Mouse (Mus musculus) intestine, postnatal 0 days (tissue): ENCODE measurements around the gene BC025920. TPM values are rescaled to one million over a fixed set of nuclear protein-coding genes. Genes with fewer than 3 reads are reported as not detected.

ENCODE experiments used
- ATAC-seq: fragments of 200-750 bp; cut with Nextera tagmentation; 2 replicates; pipeline ENCODE4 v1.8.0; 2017; ENCODE audit warnings: mild to moderate bottlenecking, moderate TSS enrichment, moderate library complexity
- H3K27ac ChIP-seq: fragments of 300-500 bp; sonication (generic); 2 replicates; pipeline ENCODE4 v1.5.1; 2014; ENCODE audit warnings: mild to moderate bottlenecking, low read depth, low read length, moderate library complexity
- H3K27me3 ChIP-seq: fragments of 300-500 bp; sonication (generic); replicated peaks from 2 replicates; pipeline ENCODE4 v1.6.1; 2014; ENCODE audit warnings: low read length, mixed read lengths; ENCODE audit not compliant: control insufficient read depth, insufficient read depth
- H3K36me3 ChIP-seq: fragments of 300-500 bp; sonication (generic); 2 replicates; pipeline ENCODE4 v1.6.1; 2014; ENCODE audit warnings: mild to moderate bottlenecking, moderate library complexity; ENCODE audit not compliant: control insufficient read depth, insufficient read depth
- H3K4me1 ChIP-seq: fragments of 300-500 bp; sonication (generic); replicated peaks from 2 replicates; pipeline ENCODE4 v1.6.1; 2014; ENCODE audit warnings: antibody characterized with exemption, low read length, mixed read lengths; ENCODE audit not compliant: control insufficient read depth, insufficient read depth
- H3K4me2 ChIP-seq: fragments of 300-500 bp; sonication (generic); replicated peaks from 2 replicates; pipeline ENCODE4 v1.6.1; 2014; ENCODE audit warnings: low read depth, mild to moderate bottlenecking, moderate library complexity
- H3K4me3 ChIP-seq: fragments of 300-500 bp; sonication (generic); 2 replicates; pipeline ENCODE4 v1.5.1; 2014; ENCODE audit warnings: low read depth, low read length
- H3K9ac ChIP-seq: fragments of 300-500 bp; sonication (generic); 2 replicates; pipeline ENCODE4 v1.6.1; 2014; ENCODE audit warnings: mild to moderate bottlenecking, low read depth, low read length
- H3K9me3 ChIP-seq: fragments of 300-500 bp; sonication (generic); 2 replicates; pipeline ENCODE4 v1.6.1; 2016; ENCODE audit warnings: mixed run types; ENCODE audit not compliant: control insufficient read depth
- CTCF ChIP-seq: sonication (generic); IDR thresholded peaks from 2 replicates; pipeline ENCODE4 v1.5.1; 2016; ENCODE audit warnings: low read depth, mild to moderate bottlenecking, control low read depth, antibody characterized with exemption, moderate library complexity
- WGBS: fragments of 180-500 bp; shearing (Covaris S2); extraction: QIAGEN DNeasy Blood & Tissue Kit; methylation state at CpG from one replicate; pipeline ENCODE4 v1.1.7; 2014; 5-methylcytosine and 5-hydroxymethylcytosine counted together
- polyA plus RNA-seq: library from polyadenylated mRNA; unstranded; fragments of >200 nt; fragmentation: Nextera tagmentation; extraction: Ambion mirVana; gene quantifications from 2 replicates; pipeline ENCODE4 v1.2.1, GENCODE M21; 2015

BC025920 gene
- polyA plus RNA-seq, 1 experiment from 2014 or later = 0.20 TPM

DNA sequence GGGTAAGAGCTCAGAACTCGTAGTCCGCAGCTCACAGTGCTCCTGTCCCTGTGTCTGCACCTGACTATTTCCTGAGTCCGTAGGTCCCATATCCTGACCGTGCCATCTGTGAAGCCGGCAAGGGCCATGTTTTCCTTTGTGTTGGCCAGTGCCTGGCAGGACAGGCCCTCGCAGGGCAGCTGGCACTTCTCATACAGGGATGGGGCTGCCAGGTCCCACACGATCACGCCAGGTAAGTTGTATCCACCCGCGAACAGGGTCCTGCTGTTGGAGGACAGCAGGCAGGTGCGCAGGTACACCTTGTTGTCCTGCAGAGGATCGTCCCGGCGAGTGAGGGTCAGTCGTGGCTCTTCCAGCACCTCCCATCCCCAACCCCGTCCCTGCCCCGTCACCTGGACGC lies 12.1 kb upstream of the BC025920 start:
- TF ChIP-seq CTCF = no peak
- H3K27ac ChIP-seq = no peak overlapping the region
- peaks cover 2% of the 10 kb centered on the region; the same call in 1 of the 2 replicates for H3K4me1 ChIP-seq
- H3K9ac ChIP-seq = no peak overlapping the region
- H3K36me3 ChIP-seq = no peaks in the 10 kb centered on the region
- ATAC-seq = no peak
- H3K9me3 ChIP-seq = no peaks in the 10 kb centered on the region
- 69% methylated on average over 18 of the region's 18 CpGs for WGBS
- no peak overlapping the region for H3K4me3 ChIP-seq
- H3K27me3 ChIP-seq = no peaks in the 10 kb centered on the region
- no peak overlapping the region for H3K4me2 ChIP-seq

DNA sequence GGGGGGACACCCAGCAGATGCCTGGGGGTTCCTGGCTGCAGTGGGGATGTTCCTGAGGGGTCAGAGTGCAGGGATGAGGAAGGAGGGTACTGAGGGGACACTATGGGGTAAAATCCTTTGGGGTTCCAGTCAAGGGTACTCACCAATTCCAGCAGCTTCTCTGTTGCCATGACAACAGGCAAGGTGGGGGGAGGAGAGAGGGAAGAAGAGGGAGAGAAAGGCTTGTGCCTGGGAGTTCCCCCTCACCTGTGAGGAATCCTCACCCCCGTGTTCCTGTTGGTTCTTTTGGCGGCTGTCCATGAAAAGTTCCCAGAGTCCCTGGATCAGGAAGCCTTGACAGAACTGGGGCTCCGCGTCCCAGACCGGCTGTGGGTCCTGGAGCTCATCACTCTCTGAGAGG lies 10.5 kb upstream of the BC025920 start:
- no peaks in the 10 kb centered on the region for H3K36me3 ChIP-seq
- 66% methylated on average over 5 of the region's 5 CpGs for WGBS
- TF ChIP-seq CTCF = no peak
- no peak overlapping the region for H3K4me3 ChIP-seq
- H3K9ac ChIP-seq = no peak overlapping the region
- H3K4me2 ChIP-seq = no peak overlapping the region
- no peak for ATAC-seq
- H3K9me3 ChIP-seq = no peaks in the 10 kb centered on the region
- no peak overlapping the region for H3K27ac ChIP-seq
- no peaks in the 10 kb centered on the region for H3K27me3 ChIP-seq
- H3K4me1 ChIP-seq = peaks cover 2% of the 10 kb centered on the region; the same call in 1 of the 2 replicates

DNA sequence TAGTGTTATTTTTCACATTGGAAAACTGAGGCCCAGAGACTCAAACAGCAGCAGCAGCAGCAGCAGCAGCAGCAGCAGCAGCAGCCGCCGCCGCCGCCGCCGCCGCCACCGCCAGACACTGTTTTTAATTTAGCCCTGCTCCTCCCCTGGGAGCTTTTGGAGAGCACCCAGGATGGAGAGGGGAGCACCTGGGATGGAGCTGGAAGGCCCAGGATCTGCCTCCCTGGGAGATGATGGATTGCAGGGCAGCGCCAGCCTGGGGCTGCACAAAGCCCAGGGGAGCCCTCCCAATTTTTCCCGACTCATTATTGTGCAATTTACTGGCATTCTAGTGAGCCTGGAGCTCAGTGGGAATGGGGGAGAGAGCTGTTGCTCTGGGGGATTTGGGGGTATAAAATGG lies 9.5 kb upstream of the BC025920 start:
- H3K4me2 ChIP-seq = peak overlapping the region; percentile 53
- H3K4me1 ChIP-seq = peaks cover 7% of the 10 kb centered on the region; the same call in 1 of the 2 replicates
- no peak for TF ChIP-seq CTCF
- H3K9ac ChIP-seq = 0 out of 2 replicates have a peak overlapping the region, but pooled peaks have one; percentile 26
- no peak overlapping the region for H3K27ac ChIP-seq
- no peaks in the 10 kb centered on the region for H3K9me3 ChIP-seq
- no peaks in the 10 kb centered on the region for H3K36me3 ChIP-seq
- no peak for ATAC-seq
- H3K27me3 ChIP-seq = no peaks in the 10 kb centered on the region
- peak overlapping the region; percentile 11; the same call in 1 of the 2 replicates for H3K4me3 ChIP-seq
- 62% methylated on average over 10 of the region's 10 CpGs for WGBS

DNA sequence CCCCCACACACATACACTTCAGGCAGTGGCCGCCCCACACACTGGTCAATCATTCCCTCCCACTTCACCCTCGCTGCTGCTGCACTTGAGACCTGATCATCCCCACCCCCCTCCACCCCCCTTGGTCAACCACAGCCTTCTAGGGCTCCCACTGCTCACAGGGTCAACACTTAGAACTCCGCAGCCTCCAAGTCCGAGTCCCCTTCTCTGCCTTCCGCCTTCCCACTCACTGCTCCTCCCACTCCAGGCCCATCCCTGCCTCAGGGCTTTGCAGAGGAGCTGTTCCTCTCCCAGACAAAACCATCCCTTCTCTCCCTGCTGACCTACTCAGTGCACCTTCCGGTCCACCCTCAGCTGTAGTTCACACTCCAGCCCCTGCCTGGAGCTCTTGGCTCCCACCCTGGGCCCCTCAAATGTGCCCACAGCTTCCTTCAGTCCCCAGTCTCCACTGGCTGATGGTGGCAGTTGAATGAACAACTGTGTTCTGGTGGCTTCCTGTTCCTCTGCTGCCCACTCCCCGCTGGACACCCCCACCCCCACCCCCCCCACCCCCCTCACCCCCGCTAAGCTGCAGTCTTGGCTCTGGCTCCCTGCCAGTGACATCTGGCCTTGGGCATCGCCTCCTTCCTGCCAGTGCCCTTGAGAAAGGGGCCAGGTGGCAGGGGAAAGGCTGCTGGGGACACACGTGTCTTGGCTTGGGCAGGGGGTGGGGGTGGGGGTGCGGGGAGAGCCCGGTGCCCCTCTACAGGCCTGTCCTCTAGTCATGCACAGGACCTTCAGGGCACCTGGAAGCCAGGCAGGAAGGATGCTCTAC lies 8.7 kb upstream of the BC025920 start:
- peak overlapping the region; percentile 53 for H3K4me2 ChIP-seq
- H3K36me3 ChIP-seq = no peaks in the 10 kb centered on the region
- H3K9ac ChIP-seq = 0 out of 2 replicates have a peak overlapping the region, but pooled peaks have one; percentile 26
- WGBS = 11% methylated on average over 12 of the region's 12 CpGs
- no peaks in the 10 kb centered on the region for H3K27me3 ChIP-seq
- ATAC-seq = peak; percentile 12; the same call in 1 of the 2 replicates
- H3K4me1 ChIP-seq = peaks cover 9% of the 10 kb centered on the region; the same call in 1 of the 2 replicates
- no peak overlapping the region for H3K27ac ChIP-seq
- TF ChIP-seq CTCF = no peak
- peak overlapping the region; percentile 11 for H3K4me3 ChIP-seq
- no peaks in the 10 kb centered on the region for H3K9me3 ChIP-seq

DNA sequence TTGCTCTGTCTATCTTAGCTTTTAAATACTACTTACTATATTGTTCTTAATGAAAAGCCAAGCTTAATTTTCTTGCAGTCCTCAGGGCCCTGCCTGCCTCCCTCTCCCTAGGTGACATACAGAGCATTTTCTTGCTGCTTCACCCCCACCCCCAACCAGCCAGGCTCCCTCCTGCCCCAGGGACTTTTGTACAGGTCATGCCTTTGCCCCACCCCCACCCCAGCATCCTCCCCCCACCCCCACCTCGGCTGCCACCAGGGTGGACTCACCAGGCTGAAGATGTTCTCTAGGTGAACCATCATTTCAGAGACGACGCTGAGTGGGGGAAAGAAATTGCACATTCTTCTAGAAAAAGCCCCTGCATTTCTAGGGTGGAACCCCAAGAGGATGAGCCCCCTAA lies 7.7 kb upstream of the BC025920 start:
- TF ChIP-seq CTCF = no peak
- Histone ChIP-seq H3K4me3 (no peak overlapping the region), H3K9ac (no peak overlapping the region), H3K27me3 (no peaks in the 10 kb centered on the region), H3K9me3 (no peaks in the 10 kb centered on the region), H3K27ac (no peak overlapping the region), H3K4me1 (peaks cover 9% of the 10 kb centered on the region; the same call in 1 of the 2 replicates), H3K36me3 (no peaks in the 10 kb centered on the region), H3K4me2 (no peak overlapping the region)
- 54% methylated on average over 3 of the region's 3 CpGs for WGBS
- ATAC-seq = no peak

DNA sequence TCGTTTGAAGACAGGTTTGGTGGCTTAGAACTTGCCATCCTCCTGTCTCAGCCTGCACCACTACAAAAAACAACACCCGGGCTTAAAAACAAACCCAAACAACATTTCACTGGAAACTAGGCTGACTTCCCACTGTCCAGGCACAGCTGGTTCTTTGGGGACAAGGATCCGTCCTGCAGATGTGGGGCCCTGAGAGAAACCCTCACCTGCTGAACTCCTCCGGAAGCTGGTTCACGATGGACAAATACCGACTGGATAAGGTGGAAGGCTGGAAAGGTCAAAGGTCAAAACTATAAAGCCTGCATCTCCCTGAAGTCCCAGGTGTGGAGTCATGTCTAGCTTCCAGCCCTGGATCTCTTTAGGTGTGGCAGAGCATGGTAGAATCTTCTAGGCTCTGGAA lies 7.2 kb upstream of the BC025920 start:
- Histone ChIP-seq H3K36me3 (no peaks in the 10 kb centered on the region), H3K4me2 (no peak overlapping the region), H3K9me3 (no peaks in the 10 kb centered on the region), H3K27ac (no peak overlapping the region), H3K4me3 (no peak overlapping the region), H3K9ac (no peak overlapping the region), H3K27me3 (no peaks in the 10 kb centered on the region), H3K4me1 (peaks cover 9% of the 10 kb centered on the region; the same call in 1 of the 2 replicates)
- 24% methylated on average over 6 of the region's 6 CpGs for WGBS
- no peak for TF ChIP-seq CTCF
- no peak for ATAC-seq
